16 mouse cellular contexts compared by ENCODE assay signal in genomic region chr16:36650511-36650910, GRCm38 (mm10). TPM values are rescaled to one million over a fixed set of nuclear protein-coding genes. Genes with fewer than 3 reads are reported as not detected.
"Had no signal": no experiment of that assay in that cellular context is flagged by ENCODE, and none has a peak within 500 bp of the region (broad histone marks: within the 10 kb centered on the region; RNA-seq: fewer than 3 reads in every experiment).

No protein-coding gene starts in this region.

- DNase-seq: retina, postnatal 1 day; right cerebral cortex, adult 18-20 months; right cerebral cortex, postnatal 14 days; right cerebral cortex, postnatal 25 days; right cerebral cortex, postnatal 4 days; spleen, adult 18-20 months; thymus, adult 18-20 months; thymus, adult 2 months; thymus, postnatal 14 days; thymus, postnatal 25 days; thymus, postnatal 36 days; thymus, postnatal 4 days had no signal

- H3K27me3 ChIP-seq: neural tube, embryonic 13.5 days; neural tube, embryonic 15.5 days; stomach, embryonic 15.5 days had no signal

- H3K36me3 ChIP-seq: neural tube, embryonic 13.5 days; neural tube, embryonic 15.5 days; stomach, embryonic 15.5 days had no signal

- H3K9ac ChIP-seq: neural tube, embryonic 13.5 days; neural tube, embryonic 15.5 days; stomach, embryonic 15.5 days had no signal

- H3K9me3 ChIP-seq: neural tube, embryonic 13.5 days; neural tube, embryonic 15.5 days; stomach, embryonic 15.5 days had no signal

- H3K4me2 ChIP-seq: neural tube, embryonic 13.5 days; neural tube, embryonic 15.5 days; stomach, embryonic 15.5 days had no signal

- H3K4me3 ChIP-seq: neural tube, embryonic 13.5 days; neural tube, embryonic 15.5 days; stomach, embryonic 15.5 days had no signal

- H3K4me1 ChIP-seq: neural tube, embryonic 15.5 days; stomach, embryonic 15.5 days had no signal

- H3K27ac ChIP-seq: neural tube, embryonic 13.5 days; neural tube, embryonic 15.5 days; stomach, embryonic 15.5 days; stomach, postnatal 0 days had no signal

RNA-seq across cellular contexts. Expression of gene Ildr1, which starts 43.3 kb away (rescaled TPM):
- polyA plus RNA-seq: neural tube, embryonic 13.5 days had no signal
